In genomic region chr7:101857094-101857493, GRCm38 (mm10) we compare ENCODE assay signal across 19 mouse cellular contexts. TPM values are rescaled to one million over a fixed set of nuclear protein-coding genes. Genes with fewer than 3 reads are reported as not detected.
DNase-seq lines count a peak whose midpoint lies in the region; ATAC-seq and TF ChIP-seq lines count a peak whose summit lies in the region.
"Had no signal": no experiment of that assay in that cellular context is flagged by ENCODE, and none has a peak within 500 bp of the region (broad histone marks: within the 10 kb centered on the region; RNA-seq: fewer than 3 reads in every experiment).

Gene Folr2 (minus strand): TSS chr7:101857194.

- no peak for TF ChIP-seq POLR2A in lung, adult 2 months (IDR thresholded peaks at IDR 0.05; ENCODE audit: borderline replicate concordance, extremely low read depth, low read depth, low read length)

- 0 out of 2 replicates have a peak, but pooled peaks have one; percentile 22 for ATAC-seq in common myeloid progenitor, adult 5-6 weeks (replicated peaks; ENCODE audit: low read depth, poor library complexity, severe bottlenecking)
- 0 out of 2 replicates have a peak, but pooled peaks have one; percentile 18 for ATAC-seq in megakaryocyte, adult 5-6 weeks (ENCODE audit: poor library complexity, severe bottlenecking)
- ATAC-seq: CD4-positive, CD25-positive, alpha-beta regulatory T cell, adult 4 months; forebrain, embryonic 15.5 days had no signal

- no peak for DNase-seq in lung, adult 2 months
- no peak for DNase-seq in lung, adult 18-20 months
- DNase-seq in B cell, adult 2 months = peak; percentile 14 to 19
- no peak for DNase-seq in adrenal gland, postnatal 4 days (ENCODE audit: low spot score in 2 of 2)
- DNase-seq in gastrocnemius, adult 8-10 months (ENCODE audit: low spot score in 2 of 2) = no peak
- DNase-seq: adrenal gland, postnatal 14 days; cerebellum, adult 11 months; cerebellum, adult 8-10 months; cerebellum, postnatal 14 days; gastrocnemius, postnatal 10 days had no signal

- H3K4me3 ChIP-seq in lung, adult 2 months (replicated peaks; ENCODE audit: extremely low read depth, low read depth, low read length) = no peak within 1 kb of the TSS
- H3K4me3 ChIP-seq: embryonic facial prominence, embryonic 12.5 days; forebrain, embryonic 15.5 days; heart, embryonic 12.5 days; hindbrain, embryonic 10.5 days; hindbrain, embryonic 15.5 days had no signal

- H3K4me1 ChIP-seq in lung, adult 2 months (ENCODE audit: control insufficient read depth, insufficient read depth, low read length) = no peaks in the 10 kb centered on the region
- H3K4me1 ChIP-seq: embryonic facial prominence, embryonic 12.5 days; forebrain, embryonic 15.5 days; heart, embryonic 12.5 days; hindbrain, embryonic 10.5 days; hindbrain, embryonic 15.5 days had no signal

- WGBS in lung, adult 2 months = 79% methylated on average over 4 of the region's 4 CpGs

- no peak for TF ChIP-seq CTCF in lung, adult 2 months (IDR thresholded peaks at IDR 0.05; ENCODE audit: insufficient read depth, low read length)

RNA-seq across cellular contexts. Expression of gene Folr2, which starts in this region (rescaled TPM):
- polyA plus RNA-seq in lung, adult 2 months (2012; rRNA removed) = 11.8 and 12.6 TPM in 2 replicates
- not detected in 2 replicates for total RNA-seq in common myeloid progenitor, adult 5-6 weeks (2017)
- 0.96 TPM in 1 of 2 replicates, not detected in the other for total RNA-seq in megakaryocyte, adult 5-6 weeks (2015)
- total RNA-seq in megakaryocyte, adult 5-6 weeks (2017) = not detected in 2 replicates
- total RNA-seq in adrenal gland, postnatal 4 days (2021) = 1 to 10 TPM; 2.8 to 3.0 TPM
- 1 to 10 TPM in 2 of 4 experiments, under 1 TPM in 2; 0.53 to 2.6 (median 1.2) TPM for total RNA-seq in gastrocnemius, adult 8-10 months (2022)
- total RNA-seq: G1E had no signal
- polyA plus RNA-seq: CD4-positive, CD25-positive, alpha-beta regulatory T cell, adult 4 months; embryonic facial prominence, embryonic 12.5 days; G1E; heart, embryonic 12.5 days had no signal

Comparison
In these comparisons a context has a peak if more than half of its experiments do, and no peak if none do; other contexts are left out.
1. Peak in ATAC-seq in common myeloid progenitor, adult 5-6 weeks; RNA of the gene not detected or under 1 TPM.
2. Peak in ATAC-seq in megakaryocyte, adult 5-6 weeks; RNA of the gene not detected or under 1 TPM.
3. DNase-seq: peak in B cell, adult 2 months (2 of 2); none in lung, adult 2 months (single experiment), lung, adult 18-20 months (0 of 2), adrenal gland, postnatal 4 days (0 of 2) and gastrocnemius, adult 8-10 months (0 of 2).